Mouse (Mus musculus) MEL-GATA-1-ER (cell line): Measurements from ENCODE around the gene Nkx2-3.
A peak's percentile ranks its signal among the peaks of the same experiment; 100 is the strongest.

Experiments
- DNase-seq: peaks from one replicate; pipeline ENCODE4 v3.0.0-alpha.2; 2012; ENCODE audit warnings: low read depth; ENCODE audit errors: extremely low read depth

Gene Nkx2-3

GRCm38 (mm10) chr19:43618505-43619030 is 6.4 kb downstream of the Nkx2-3 start:
- DNase-seq = no peak

- DNase-seq = no peak
These were observed 7.9 kb downstream of the Nkx2-3 start for GRCm38 (mm10) chr19:43619916-43620479.

- DNase-seq = peak; percentile 60
These were observed 11.8 kb downstream of the Nkx2-3 start for GRCm38 (mm10) chr19:43623913-43624312.

- no peak for DNase-seq
These were observed 14.0 kb downstream of the Nkx2-3 start for GRCm38 (mm10) chr19:43626160-43626559.

GRCm38 (mm10) chr19:43627345-43627744 is 15.2 kb downstream of the Nkx2-3 start:
- peak; percentile 44 for DNase-seq

GRCm38 (mm10) chr19:43629088-43629487 is 17.0 kb downstream of the Nkx2-3 start:
- DNase-seq = no peak

GRCm38 (mm10) chr19:43630466-43631251 is 18.5 kb downstream of the Nkx2-3 start:
- DNase-seq = peak; percentile 90

GRCm38 (mm10) chr19:43641833-43642232 is 29.7 kb downstream of the Nkx2-3 start:
- no peak for DNase-seq

GRCm38 (mm10) chr19:43642843-43643242 is 30.7 kb downstream of the Nkx2-3 start:
- DNase-seq = no peak

GRCm38 (mm10) chr19:43645508-43645907 is 33.4 kb downstream of the Nkx2-3 start:
- no peak for DNase-seq

- DNase-seq = no peak
These were observed 34.7 kb downstream of the Nkx2-3 start for GRCm38 (mm10) chr19:43646852-43647251.

GRCm38 (mm10) chr19:43647261-43647660 is 35.1 kb downstream of the Nkx2-3 start:
- DNase-seq = no peak

GRCm38 (mm10) chr19:43648343-43648742 is 36.2 kb downstream of the Nkx2-3 start:
- DNase-seq = no peak

- DNase-seq = no peak
These were observed 39.2 kb downstream of the Nkx2-3 start for GRCm38 (mm10) chr19:43651241-43651785.

GRCm38 (mm10) chr19:43655735-43656492 is 43.8 kb downstream of the Nkx2-3 start:
- peak; percentile 59 for DNase-seq

- DNase-seq = no peak
These were observed 47.5 kb downstream of the Nkx2-3 start for GRCm38 (mm10) chr19:43659632-43660031.

GRCm38 (mm10) chr19:43660774-43661173 is 48.6 kb downstream of the Nkx2-3 start:
- DNase-seq = no peak

- no peak for DNase-seq
These were observed 50.2 kb downstream of the Nkx2-3 start for GRCm38 (mm10) chr19:43662176-43662967.

GRCm38 (mm10) chr19:43663471-43663870 is 51.3 kb downstream of the Nkx2-3 start:
- no peak for DNase-seq
